Mouse (Mus musculus): ENCODE measurements around the gene Chst11.

DNA sequence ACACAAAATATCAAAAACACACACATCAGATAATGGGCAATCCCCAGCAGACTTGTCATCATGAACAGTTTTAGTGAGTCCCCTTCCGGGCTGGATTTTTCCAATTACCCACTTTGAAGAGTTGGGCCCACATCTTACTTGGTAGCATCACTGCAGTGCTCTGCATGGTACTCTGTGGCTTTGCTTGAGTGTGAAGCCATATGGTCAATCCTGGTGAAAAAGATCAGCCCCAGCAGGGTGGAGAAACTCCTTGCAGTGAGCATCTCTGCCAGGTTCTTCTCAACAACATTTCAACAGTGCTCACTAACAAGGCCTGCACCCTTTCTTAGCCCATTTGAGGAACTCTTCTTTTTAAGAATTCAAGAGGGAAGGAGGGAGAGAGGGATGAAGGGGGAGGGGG, 150.7 kb downstream of the Chst11 start:
- TF ChIP-seq POLR2A (IDR thresholded peaks at IDR 0.05; ENCODE audit: insufficient read depth, low read depth, low read length) (no peak), CTCF (IDR thresholded peaks at IDR 0.05; ENCODE audit: insufficient read depth, low read depth, low read length) (no peak)
